Mouse (Mus musculus): Measurements from ENCODE around the gene Abhd13.

DNA sequence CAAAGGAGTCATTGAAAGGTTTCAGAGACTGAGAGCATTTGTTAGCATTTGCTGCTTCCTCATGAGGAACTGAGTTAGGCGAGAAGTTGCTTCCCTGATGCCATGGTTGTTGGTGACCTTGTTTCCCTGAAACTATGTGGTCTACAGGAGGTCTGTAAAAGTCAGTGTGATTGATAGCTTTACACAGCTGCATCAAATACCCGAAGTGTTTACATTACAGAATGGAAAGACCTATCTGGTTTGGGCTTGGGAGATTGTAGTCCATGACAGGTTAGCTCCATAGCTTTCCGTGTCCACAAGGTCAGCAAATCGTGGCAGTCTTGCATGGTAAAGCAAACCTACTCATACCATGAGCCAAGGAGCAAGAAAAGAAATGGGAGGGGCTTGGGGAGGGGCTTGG lies 19.2 kb upstream of the Abhd13 start:
- TF ChIP-seq POLR2A (IDR thresholded peaks at IDR 0.05; ENCODE audit: low read depth, low read length) (no peak), CTCF (IDR thresholded peaks at IDR 0.05; ENCODE audit: extremely low read depth, insufficient read length, insufficient replicate concordance, low read depth, low read length) (no peak)

Measured in small intestine, adult 2 months (tissue).